Mouse (Mus musculus): ENCODE results near the gene Mdh1. TPM values are rescaled to one million over a fixed set of nuclear protein-coding genes. Genes with fewer than 3 reads are reported as not detected.

The Mdh1 gene
- total RNA-seq (2022) = 1,000 to 10,000 TPM in 2 of 4 experiments, 100 to 1,000 TPM in 2; 821 to 1,026 (median 921) TPM

GRCm38 (mm10) chr11:21571700-21572381 is at the start of gene Mdh1, which contains the start of gene Wdpcp:
Mdh1 (minus strand) TSS chr11:21572367.
Wdpcp (plus strand) TSS chr11:21572235.
- peak; percentile 88 to 98 for DNase-seq (ENCODE audit: low spot score in 2 of 2)

- DNase-seq (ENCODE audit: low spot score in 2 of 2) = no peak
Observed at GRCm38 (mm10) chr11:21615915-21616314, 43.7 kb upstream of the Mdh1 start.

GRCm38 (mm10) chr11:21602497-21602896 is 30.3 kb upstream of the Mdh1 start:
- DNase-seq (ENCODE audit: low spot score in 2 of 2) = no peak

- no peak for DNase-seq (ENCODE audit: low spot score in 2 of 2)
Observed at GRCm38 (mm10) chr11:21583286-21583685, 11.1 kb upstream of the Mdh1 start.

GRCm38 (mm10) chr11:21581472-21581871 is 9.3 kb upstream of the Mdh1 start:
- DNase-seq (ENCODE audit: low spot score in 2 of 2) = no peak

GRCm38 (mm10) chr11:21570973-21571372 is 1.2 kb downstream of the Mdh1 start:
- DNase-seq (ENCODE audit: low spot score in 2 of 2) = peak in 1 of 2 experiments; percentile 64

GRCm38 (mm10) chr11:21570109-21570474 is 2.1 kb downstream of the Mdh1 start:
- DNase-seq (ENCODE audit: low spot score in 2 of 2) = no peak

GRCm38 (mm10) chr11:21569456-21570108 is 2.6 kb downstream of the Mdh1 start:
- DNase-seq (ENCODE audit: low spot score in 2 of 2) = peak in 1 of 2 experiments; percentile 39

- no peak for DNase-seq (ENCODE audit: low spot score in 2 of 2)
Observed at GRCm38 (mm10) chr11:21569002-21569401, 3.2 kb downstream of the Mdh1 start.

- no peak for DNase-seq (ENCODE audit: low spot score in 2 of 2)
Observed at GRCm38 (mm10) chr11:21567733-21568132, 4.4 kb downstream of the Mdh1 start.

GRCm38 (mm10) chr11:21566934-21567333 is 5.2 kb downstream of the Mdh1 start:
- DNase-seq (ENCODE audit: low spot score in 2 of 2) = no peak

GRCm38 (mm10) chr11:21564681-21565405 is 7.3 kb downstream of the Mdh1 start:
- DNase-seq (ENCODE audit: low spot score in 2 of 2) = no peak

GRCm38 (mm10) chr11:21563617-21564325 is 8.4 kb downstream of the Mdh1 start:
- DNase-seq (ENCODE audit: low spot score in 2 of 2) = no peak

GRCm38 (mm10) chr11:21561347-21561746 is 10.8 kb downstream of the Mdh1 start:
- no peak for DNase-seq (ENCODE audit: low spot score in 2 of 2)

- no peak for DNase-seq (ENCODE audit: low spot score in 2 of 2)
Observed at GRCm38 (mm10) chr11:21559727-21560126, 12.4 kb downstream of the Mdh1 start.

- no peak for DNase-seq (ENCODE audit: low spot score in 2 of 2)
Observed at GRCm38 (mm10) chr11:21552049-21552448, 20.1 kb downstream of the Mdh1 start.

- DNase-seq (ENCODE audit: low spot score in 2 of 2) = no peak
Observed at GRCm38 (mm10) chr11:21550222-21551173, 21.7 kb downstream of the Mdh1 start.

- no peak for DNase-seq (ENCODE audit: low spot score in 2 of 2)
Observed at GRCm38 (mm10) chr11:21549754-21550153, 22.4 kb downstream of the Mdh1 start.

GRCm38 (mm10) chr11:21549052-21549451 is 23.1 kb downstream of the Mdh1 start:
- DNase-seq (ENCODE audit: low spot score in 2 of 2) = no peak

GRCm38 (mm10) chr11:21547518-21547917 is 24.6 kb downstream of the Mdh1 start:
- no peak for DNase-seq (ENCODE audit: low spot score in 2 of 2)
